Mouse (Mus musculus) myocyte (in vitro differentiated cells): ENCODE results near the gene Rptor.

Experiments
- POLR2A ChIP-seq: IDR thresholded peaks from one replicate; pipeline ENCODE4 v1.6.1; 2011; ENCODE audit warnings: low read depth, mild to moderate bottlenecking, control low read depth, moderate library complexity; ENCODE audit not compliant: insufficient read length
- POLR2AphosphoS2 ChIP-seq: IDR thresholded peaks from one replicate; pipeline ENCODE4 v1.6.1; 2011; ENCODE audit warnings: low read depth, control low read depth; ENCODE audit not compliant: insufficient read length
- TCF12 ChIP-seq: IDR thresholded peaks from one replicate; pipeline ENCODE4 v1.6.1; 2011; ENCODE audit warnings: mild to moderate bottlenecking, control low read depth; ENCODE audit not compliant: poor library complexity, insufficient read depth, severe bottlenecking
- TCF3 ChIP-seq: IDR thresholded peaks from one replicate; pipeline ENCODE4 v1.6.1; 2011; ENCODE audit warnings: low read depth, control low read depth; ENCODE audit not compliant: insufficient read length
- USF1 ChIP-seq: IDR thresholded peaks from one replicate; pipeline ENCODE4 v1.6.1; 2011; ENCODE audit warnings: low read depth, mild to moderate bottlenecking, control low read depth, moderate library complexity

DNA sequence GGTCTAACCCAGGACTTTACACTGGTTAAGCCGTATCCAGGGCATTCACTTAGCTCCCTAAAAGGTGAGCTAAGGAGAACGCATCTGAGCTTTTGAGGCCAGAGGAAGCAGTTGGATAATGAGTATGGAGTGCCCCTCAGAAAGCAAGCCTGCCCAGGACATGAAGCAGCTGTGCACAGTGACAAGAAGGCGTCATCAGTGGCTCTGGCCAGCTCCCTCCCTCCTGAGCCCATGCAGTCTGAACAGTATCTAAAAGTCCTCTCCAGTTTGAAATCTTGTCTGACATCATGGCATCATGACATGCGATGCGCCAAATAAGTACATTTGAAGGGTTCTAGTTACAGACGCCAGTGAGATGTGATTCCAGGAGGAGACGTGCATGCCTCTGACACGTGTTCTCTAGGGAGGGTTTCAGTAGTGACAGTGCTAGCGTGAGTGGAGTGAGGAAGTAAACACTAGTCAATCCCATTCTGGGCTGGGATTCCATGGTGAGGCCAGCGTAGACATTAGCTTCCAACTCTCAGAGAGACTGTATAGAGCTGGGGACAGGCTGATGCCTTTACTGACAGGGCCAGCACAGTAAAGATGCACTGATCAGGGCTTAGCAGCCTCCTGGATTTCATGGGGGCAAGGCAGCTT is 202.5 kb downstream of the Rptor start:
- TF ChIP-seq POLR2A, result no peak
- no peak for TF ChIP-seq TCF12
- TF ChIP-seq TCF3, result no peak
- no peak for TF ChIP-seq USF1
- TF ChIP-seq POLR2AphosphoS2, result no peak
